Mouse (Mus musculus) hindbrain, postnatal 0 days (tissue): Measurements from ENCODE around the gene 4930503B20Rik. TPM values are rescaled to one million over a fixed set of nuclear protein-coding genes. Genes with fewer than 3 reads are reported as not detected.

ENCODE experiments used
- ATAC-seq: fragments of 200-750 bp; cut with Nextera tagmentation; 2 replicates; pipeline ENCODE4 v1.8.0; 2017; ENCODE audit warnings: mild to moderate bottlenecking, moderate TSS enrichment, moderate library complexity
- DNase-seq: peaks from one replicate; pipeline ENCODE4 v3.0.0-alpha.2; 2015; ENCODE audit warnings: low spot score
- H3K27ac ChIP-seq: fragments of 300-500 bp; sonication (generic); 2 replicates; pipeline ENCODE4 v1.5.1; 2014; ENCODE audit warnings: mild to moderate bottlenecking
- H3K27me3 ChIP-seq: fragments of 300-500 bp; sonication (generic); 2 replicates; pipeline ENCODE4 v1.6.1; 2014; ENCODE audit warnings: low read length, mixed read lengths; ENCODE audit not compliant: insufficient read depth
- H3K36me3 ChIP-seq: fragments of 300-500 bp; sonication (generic); 2 replicates; pipeline ENCODE4 v1.6.1; 2014; ENCODE audit warnings: low read length, mixed read lengths; ENCODE audit not compliant: insufficient read depth
- H3K4me1 ChIP-seq: fragments of 300-500 bp; sonication (generic); 2 replicates; pipeline ENCODE4 v1.6.1; 2014; ENCODE audit warnings: antibody characterized with exemption, low read length, mixed read lengths; ENCODE audit not compliant: insufficient read depth
- H3K4me2 ChIP-seq: fragments of 300-500 bp; sonication (generic); 2 replicates; pipeline ENCODE4 v1.6.1; 2014; ENCODE audit warnings: low read depth, mild to moderate bottlenecking, low read length, moderate library complexity, mixed read lengths
- H3K4me3 ChIP-seq: fragments of 300-500 bp; sonication (generic); 2 replicates; pipeline ENCODE4 v1.5.1; 2014; ENCODE audit warnings: low read length
- H3K9ac ChIP-seq: fragments of 300-500 bp; sonication (generic); replicated peaks from 2 replicates; pipeline ENCODE4 v1.6.1; 2014; ENCODE audit warnings: mild to moderate bottlenecking, low read length, moderate library complexity, mixed read lengths
- H3K9me3 ChIP-seq: fragments of 300-500 bp; sonication (generic); 2 replicates; pipeline ENCODE4 v1.6.1; 2016; ENCODE audit warnings: low read length, mixed read lengths
- CTCF ChIP-seq: IDR thresholded peaks from 2 replicates; pipeline ENCODE4 v1.5.1; 2016; ENCODE audit warnings: antibody characterized with exemption, control low read depth, low read depth
- WGBS: fragments of 180-500 bp; shearing (Covaris S2); extraction: QIAGEN DNeasy Blood & Tissue Kit; methylation state at CpG from one replicate; pipeline ENCODE4 v1.1.7; 2014; 5-methylcytosine and 5-hydroxymethylcytosine counted together
- polyA plus RNA-seq: library from polyadenylated mRNA; unstranded; fragments of >200 nt; fragmentation: Nextera tagmentation; extraction: Ambion mirVana; gene quantifications from 2 replicates; pipeline ENCODE4 v1.2.1, GENCODE M21; 2015
- total RNA-seq: library from RNA; depleted of rRNA; stranded (reverse); fragments of >200 nt; gene quantifications from 2 replicates; pipeline ENCODE4 v1.2.3, GENCODE M21; 2014

4930503B20Rik gene
- total and polyA plus RNA-seq, 2 experiments from 2014 or later: not detected

DNA sequence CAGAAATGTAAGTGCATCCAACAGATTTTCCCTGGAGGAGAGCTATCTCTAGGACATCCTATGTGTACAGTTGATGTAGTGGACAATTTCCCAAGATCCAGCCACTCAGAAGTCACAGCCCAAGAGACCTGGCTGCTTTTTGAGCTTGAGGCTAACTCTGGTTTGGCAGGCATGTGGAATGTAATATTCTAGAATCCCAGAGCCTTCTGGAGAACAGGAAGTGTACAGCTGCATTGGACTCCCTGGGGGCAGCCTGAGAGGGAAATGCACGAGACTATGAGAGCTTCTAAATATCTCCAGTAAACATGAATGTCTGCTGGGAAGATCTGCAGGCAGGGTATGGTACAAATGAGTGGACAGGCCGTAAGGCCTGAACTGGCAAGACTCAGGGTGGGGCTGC, 20.0 kb upstream of the 4930503B20Rik start:
- no peak for TF ChIP-seq CTCF
- ATAC-seq: no peak
- WGBS: 52% methylated on average over 2 of the region's 2 CpGs

DNA sequence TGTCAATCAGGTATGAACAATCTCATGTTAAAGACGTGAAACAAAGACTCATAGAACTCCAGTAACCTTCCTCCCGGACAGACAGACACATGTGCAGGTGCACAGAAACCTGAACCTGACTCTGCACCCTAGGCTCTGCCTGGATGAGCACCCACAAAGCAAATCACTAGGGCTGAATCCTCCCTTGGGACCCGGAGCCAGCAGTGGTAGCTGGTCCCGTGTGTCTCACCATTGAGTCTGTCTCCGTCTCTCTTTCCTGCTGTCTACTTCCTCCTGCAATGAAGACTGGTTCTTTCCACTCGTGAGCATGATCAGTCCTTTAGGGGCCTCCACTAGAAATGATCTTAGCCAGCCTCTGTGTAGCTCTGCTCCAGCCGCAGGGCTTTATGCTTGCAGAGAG, 10.8 kb upstream of the 4930503B20Rik start:
- Histone ChIP-seq H3K27me3 (no peaks in the 10 kb centered on the region), H3K4me3 (no peak overlapping the region), H3K9me3 (no peaks in the 10 kb centered on the region), H3K4me2 (no peak overlapping the region), H3K9ac (no peak overlapping the region), H3K36me3 (no peaks in the 10 kb centered on the region), H3K27ac (no peak overlapping the region), H3K4me1 (no peaks in the 10 kb centered on the region)
- no peak for TF ChIP-seq CTCF
- DNase-seq (no peak), ATAC-seq (no peak)
- 77% methylated on average over 7 of the region's 7 CpGs for WGBS

More for the DNA sequence above, 20.0 kb upstream of the 4930503B20Rik start:
- Histone ChIP-seq H3K27me3 (no peaks in the 10 kb centered on the region), H3K9me3 (no peaks in the 10 kb centered on the region), H3K9ac (no peak overlapping the region), H3K27ac (no peak overlapping the region), H3K4me3 (no peak overlapping the region), H3K36me3 (no peaks in the 10 kb centered on the region), H3K4me1 (no peaks in the 10 kb centered on the region), H3K4me2 (no peak overlapping the region)
- DNase-seq: no peak

DNA sequence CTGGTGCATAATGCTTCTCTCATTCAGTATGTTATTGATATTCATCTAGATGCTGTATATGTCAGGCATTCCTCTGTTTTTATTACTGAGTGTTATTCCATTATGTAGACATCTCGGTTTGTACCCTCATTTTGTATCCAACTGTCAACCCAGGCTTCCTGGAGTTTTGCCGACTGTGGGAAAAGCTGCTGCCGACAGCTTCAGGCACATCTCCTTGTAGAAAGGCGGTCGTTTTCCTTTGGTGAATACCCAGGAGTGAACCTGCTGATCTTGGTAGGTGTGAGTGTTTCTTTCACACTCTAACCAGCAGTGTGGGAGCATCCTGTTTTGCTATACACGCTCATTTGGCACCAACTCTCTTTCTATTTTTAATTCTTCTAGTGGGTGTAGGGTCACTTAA, 9.9 kb upstream of the 4930503B20Rik start:
- Histone ChIP-seq H3K9me3 (no peaks in the 10 kb centered on the region), H3K36me3 (no peaks in the 10 kb centered on the region), H3K27me3 (no peaks in the 10 kb centered on the region), H3K4me3 (no peak overlapping the region), H3K27ac (no peak overlapping the region), H3K9ac (no peak overlapping the region), H3K4me2 (no peak overlapping the region), H3K4me1 (no peaks in the 10 kb centered on the region)
- no peak for TF ChIP-seq CTCF
- no peak for ATAC-seq
- DNase-seq: no peak
- WGBS: 63% methylated on average over 6 of the region's 6 CpGs

DNA sequence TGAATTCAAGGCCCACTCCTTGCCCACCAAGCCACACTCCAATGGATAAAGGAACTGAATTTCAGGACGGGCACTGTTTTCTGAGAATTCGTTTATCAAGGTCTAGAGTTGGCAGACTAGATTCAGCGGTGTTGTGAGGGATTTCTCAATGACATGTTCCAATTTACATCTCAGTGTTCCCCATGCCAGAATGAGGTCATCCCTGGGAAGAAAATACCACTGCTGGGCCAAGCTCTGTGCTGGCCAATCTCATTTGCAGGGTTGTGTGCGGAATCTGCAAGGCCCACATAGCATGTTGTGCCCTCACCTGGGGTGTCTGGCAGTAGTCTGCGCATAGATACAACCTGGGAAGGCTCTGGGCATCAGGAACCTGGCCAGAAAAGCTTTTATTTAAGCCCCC, 8.2 kb upstream of the 4930503B20Rik start:
- ATAC-seq (no peak), DNase-seq (no peak)
- Histone ChIP-seq H3K4me3 (no peak overlapping the region), H3K27ac (no peak overlapping the region), H3K36me3 (no peaks in the 10 kb centered on the region), H3K4me2 (no peak overlapping the region), H3K4me1 (no peaks in the 10 kb centered on the region), H3K27me3 (no peaks in the 10 kb centered on the region), H3K9ac (no peak overlapping the region), H3K9me3 (no peaks in the 10 kb centered on the region)
- no peak for TF ChIP-seq CTCF
- WGBS: 65% methylated on average over 5 of the region's 5 CpGs

DNA sequence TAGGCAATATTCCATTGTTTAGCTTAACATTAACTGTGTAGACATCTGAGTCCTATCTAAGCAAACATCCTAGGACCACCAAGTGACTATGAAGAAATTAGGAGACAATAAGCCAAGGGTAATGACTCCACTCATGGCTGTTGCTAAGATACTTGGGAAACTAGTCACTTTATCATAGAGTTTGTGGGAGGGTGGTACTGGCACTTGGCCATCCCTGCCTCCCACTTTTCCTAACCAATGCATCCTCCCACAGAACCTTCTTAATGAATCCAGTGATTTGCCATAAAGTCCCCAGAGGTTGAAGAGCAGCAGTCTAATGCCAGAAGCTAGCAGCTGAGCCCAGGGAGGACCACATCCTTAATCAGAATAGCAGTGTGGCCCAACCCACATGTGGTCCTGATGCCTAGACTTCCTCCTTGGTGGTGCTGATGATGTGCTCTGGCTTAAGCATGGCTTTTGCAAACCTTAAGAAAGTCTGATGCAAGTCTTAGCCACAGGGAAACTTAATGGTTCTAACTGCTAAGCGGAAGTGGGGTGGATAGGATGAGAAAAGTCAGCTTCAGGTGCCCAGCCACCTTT, 7.0 kb upstream of the 4930503B20Rik start:
- DNase-seq: no peak
- H3K4me2 ChIP-seq: no peak overlapping the region
- no peak for ATAC-seq
- H3K4me1 ChIP-seq: no peaks in the 10 kb centered on the region
- H3K27me3 ChIP-seq: no peaks in the 10 kb centered on the region
- no peak for TF ChIP-seq CTCF
- no peak overlapping the region for H3K27ac ChIP-seq
- no peak overlapping the region for H3K4me3 ChIP-seq
- WGBS: 93% methylated on average over 1 of the region's 1 CpGs
- H3K9ac ChIP-seq: no peak overlapping the region
- H3K9me3 ChIP-seq: no peaks in the 10 kb centered on the region
- no peaks in the 10 kb centered on the region for H3K36me3 ChIP-seq

DNA sequence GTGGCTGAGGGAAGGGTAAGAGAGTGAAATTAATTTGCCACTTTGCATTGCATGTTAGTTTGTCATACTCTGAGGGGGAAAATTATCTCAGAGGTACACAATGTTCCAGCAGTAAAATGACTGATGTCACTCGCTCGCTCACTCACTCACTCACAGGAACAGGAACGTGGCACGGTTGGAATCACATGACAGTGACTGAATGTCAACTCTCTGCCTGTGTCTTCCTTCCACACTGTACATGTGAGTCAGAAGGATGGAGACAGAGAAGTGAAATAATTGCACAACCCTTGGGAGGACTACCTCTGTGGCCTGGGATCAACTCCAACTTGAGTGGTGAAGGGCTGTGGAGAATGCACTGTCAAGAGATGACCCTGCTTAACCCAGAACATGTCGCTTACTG, 6.3 kb upstream of the 4930503B20Rik start:
- ATAC-seq (no peak), DNase-seq (no peak)
- Histone ChIP-seq H3K4me3 (no peak overlapping the region), H3K4me2 (no peak overlapping the region), H3K9ac (no peak overlapping the region), H3K9me3 (no peaks in the 10 kb centered on the region), H3K27me3 (no peaks in the 10 kb centered on the region), H3K27ac (no peak overlapping the region), H3K4me1 (no peaks in the 10 kb centered on the region), H3K36me3 (no peaks in the 10 kb centered on the region)
- TF ChIP-seq CTCF: no peak
- 89% methylated on average over 5 of the region's 5 CpGs for whole genome bisulfite sequencing

DNA sequence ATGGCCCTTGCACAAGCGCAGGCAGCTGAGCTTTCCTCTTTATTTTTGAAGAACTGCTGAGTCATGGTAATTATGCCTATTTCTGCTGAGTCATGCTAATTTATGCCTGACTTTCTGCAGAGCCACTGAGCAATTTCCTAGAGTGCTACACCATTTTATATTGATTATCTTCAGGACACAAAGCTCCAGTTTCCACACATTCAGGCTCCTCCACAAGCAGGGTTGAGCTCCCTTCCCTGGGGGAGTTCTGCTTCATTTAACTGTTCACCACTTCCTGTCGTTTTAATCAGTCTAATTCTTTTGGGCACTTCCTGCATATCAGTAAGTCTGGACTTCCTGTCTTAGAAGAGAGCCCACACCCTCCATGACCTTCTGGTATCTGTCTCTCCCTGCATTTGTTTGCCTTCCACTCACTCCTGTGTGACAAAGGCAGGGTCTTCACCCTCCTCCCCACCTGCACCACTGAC, 4.0 kb upstream of the 4930503B20Rik start:
- Histone ChIP-seq H3K9ac (no peak overlapping the region), H3K4me2 (no peak overlapping the region), H3K36me3 (no peaks in the 10 kb centered on the region), H3K4me3 (no peak overlapping the region), H3K9me3 (no peaks in the 10 kb centered on the region), H3K27me3 (no peaks in the 10 kb centered on the region), H3K4me1 (no peaks in the 10 kb centered on the region), H3K27ac (no peak overlapping the region)
- DNase-seq (no peak), ATAC-seq (no peak)
- no peak for TF ChIP-seq CTCF
- WGBS: 68% methylated on average over 2 of the region's 2 CpGs
